Mouse (Mus musculus): ENCODE data around the gene Magi2. TPM values are rescaled to one million over a fixed set of nuclear protein-coding genes. Genes with fewer than 3 reads are reported as not detected.
"Not testable (repeated sequence)": the region's sequence is repeated elsewhere in the genome, so short reads cannot be mapped to it uniquely, and the experiment has no call there.

Magi2 gene
- polyA plus RNA-seq, 3 experiments from 2014 or later: 0.15 to 0.30 (median 0.26) TPM

DNA sequence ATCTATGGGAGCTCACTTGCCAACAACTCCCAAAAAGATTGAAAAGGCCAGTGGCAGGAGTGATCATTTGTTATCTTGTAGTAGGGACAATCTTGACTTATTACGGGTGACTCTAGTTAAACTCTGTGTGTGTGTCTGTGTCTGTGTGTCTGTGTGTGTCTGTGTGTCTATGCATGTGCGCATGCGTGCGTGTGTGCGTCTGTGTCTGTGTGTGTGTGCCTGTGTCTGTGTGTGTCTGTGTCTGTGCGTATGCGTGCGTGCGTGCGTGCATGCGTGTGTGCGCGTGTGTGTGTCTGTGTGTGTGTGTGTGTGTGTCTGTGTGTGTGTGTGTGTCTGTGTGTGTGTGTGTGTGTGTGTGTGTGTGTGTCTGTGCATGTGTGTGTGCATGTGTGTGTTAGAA lies 1295.2 kb downstream of the Magi2 start:
- no peak for ATAC-seq

DNA sequence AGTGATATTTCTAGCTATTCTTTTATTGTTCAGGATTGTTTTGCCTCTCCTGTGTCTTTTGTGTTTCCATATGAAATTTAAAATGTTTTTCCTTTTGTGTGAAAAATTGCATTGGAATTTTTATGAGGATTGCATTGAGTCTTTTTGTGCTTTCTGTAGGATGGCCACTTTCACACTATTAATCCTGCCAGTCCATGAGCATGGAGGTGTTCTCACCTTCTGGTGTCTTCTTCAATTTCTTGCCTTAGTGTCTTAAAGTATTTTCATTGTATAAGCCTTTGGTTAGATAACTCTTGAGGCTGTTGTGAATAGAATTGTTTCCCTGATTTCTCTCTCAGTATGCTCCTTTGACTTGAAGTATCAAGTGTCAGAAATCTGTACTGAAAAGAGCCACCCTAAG lies 1296.9 kb downstream of the Magi2 start:
- ATAC-seq: no peak

DNA sequence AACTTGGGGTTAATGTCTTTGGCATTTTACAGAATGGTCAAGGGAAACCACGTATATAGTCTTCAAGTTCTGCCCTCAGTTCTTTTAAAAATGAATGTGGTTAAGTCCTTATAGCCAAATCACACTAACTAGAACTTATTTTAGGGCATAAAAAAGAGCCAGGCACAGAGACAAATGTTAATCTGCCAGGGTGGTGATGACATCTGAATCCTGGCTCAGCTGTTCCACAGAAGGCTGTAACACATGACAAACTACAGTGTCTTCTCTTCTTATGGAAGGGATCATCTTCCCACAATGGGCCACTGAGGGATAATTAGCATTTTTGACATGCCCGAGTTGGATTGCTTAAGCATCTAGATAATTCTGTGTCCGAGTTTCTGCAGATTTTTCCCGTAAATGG lies 1299.8 kb downstream of the Magi2 start:
- ATAC-seq: not testable (repeated sequence)

DNA sequence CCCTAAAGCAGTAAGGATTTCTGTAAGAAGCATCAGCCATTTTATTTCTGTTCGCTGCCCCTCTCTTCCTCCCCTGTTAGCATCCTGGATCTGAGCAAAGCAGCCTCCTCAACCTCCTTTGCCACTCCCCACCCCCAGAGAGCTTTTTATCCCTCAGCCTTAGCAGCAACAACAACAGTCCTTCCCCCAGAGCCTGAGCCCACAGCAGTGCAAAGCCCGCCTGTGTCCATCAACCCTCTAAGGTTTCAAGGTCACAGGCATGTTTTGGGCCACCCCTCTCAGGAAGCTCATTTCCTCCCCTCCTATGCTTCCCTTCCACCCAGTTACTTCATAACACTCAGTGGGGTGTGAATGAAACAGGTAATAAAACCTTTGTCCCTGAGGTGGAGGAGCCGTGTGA lies 1309.7 kb downstream of the Magi2 start:
- ATAC-seq: no peak

DNA sequence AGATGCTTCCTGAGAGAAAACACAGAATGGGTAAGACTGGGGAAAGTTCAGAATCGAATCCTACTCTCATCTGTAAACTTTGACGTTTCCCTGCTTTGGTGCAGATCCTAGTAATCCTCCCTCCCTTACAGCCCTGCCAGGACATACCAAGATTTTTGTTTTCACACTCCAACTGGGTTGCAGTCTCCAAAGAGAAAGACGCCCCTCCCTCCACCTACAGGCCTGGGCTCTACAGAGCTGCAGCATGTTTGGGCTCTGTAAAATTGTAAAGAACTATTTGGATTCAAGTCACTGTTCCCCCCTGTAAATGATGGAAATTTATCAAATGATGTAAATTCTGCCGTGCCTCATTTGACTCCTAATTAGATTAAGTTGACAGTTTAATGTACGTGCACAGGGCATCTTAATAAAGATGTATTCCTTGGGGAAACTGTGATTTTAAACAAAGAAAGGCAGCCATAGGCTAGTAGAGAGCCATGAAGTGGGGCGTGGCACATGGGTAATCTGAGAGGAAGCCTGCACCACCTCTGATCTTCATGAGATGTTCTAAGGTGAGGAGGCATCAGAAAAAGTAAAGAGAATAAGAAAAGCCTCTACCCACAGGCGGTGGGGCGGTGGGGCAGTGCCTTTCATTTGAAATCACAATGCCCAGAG lies 1310.7 kb downstream of the Magi2 start:
- ATAC-seq: no peak

DNA sequence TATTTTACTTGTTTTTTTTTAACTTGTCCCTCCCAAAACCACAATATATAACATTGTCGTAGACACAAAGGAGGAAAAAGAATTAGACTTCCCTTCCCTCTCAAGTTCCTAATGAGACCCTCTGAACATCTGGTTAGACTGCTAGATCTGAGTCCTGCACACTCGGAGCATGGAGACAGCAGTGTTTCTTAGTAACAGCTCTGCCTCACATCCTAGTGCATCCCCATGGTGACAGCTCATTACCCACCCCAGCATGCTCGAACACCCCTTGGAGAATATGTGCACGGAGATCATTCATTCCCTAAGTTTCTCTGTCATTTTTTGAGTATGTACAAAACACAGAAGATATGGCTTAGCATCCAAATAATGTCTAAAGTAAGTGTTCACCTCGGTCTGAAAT lies 1317.5 kb downstream of the Magi2 start:
- no peak for ATAC-seq

DNA sequence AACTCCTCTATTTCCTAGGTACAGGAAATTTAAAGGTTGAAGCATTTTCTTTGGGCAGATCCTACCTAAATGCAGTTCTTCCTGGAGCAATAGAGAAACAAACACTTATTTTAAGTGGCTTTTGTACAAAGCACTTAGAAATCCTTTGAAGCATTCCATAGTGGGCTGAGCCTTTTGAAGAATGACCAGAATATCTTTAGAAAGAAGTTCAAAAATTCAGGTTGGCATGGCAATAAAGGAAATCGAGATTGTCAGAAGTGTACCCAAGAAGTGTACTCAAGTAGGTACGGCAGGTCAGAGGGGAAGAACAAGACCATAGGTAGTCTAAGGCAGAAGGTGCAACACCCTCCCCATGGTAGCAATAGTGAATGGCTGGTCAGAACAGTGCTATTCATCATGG lies 1332.5 kb downstream of the Magi2 start:
- ATAC-seq: no peak

DNA sequence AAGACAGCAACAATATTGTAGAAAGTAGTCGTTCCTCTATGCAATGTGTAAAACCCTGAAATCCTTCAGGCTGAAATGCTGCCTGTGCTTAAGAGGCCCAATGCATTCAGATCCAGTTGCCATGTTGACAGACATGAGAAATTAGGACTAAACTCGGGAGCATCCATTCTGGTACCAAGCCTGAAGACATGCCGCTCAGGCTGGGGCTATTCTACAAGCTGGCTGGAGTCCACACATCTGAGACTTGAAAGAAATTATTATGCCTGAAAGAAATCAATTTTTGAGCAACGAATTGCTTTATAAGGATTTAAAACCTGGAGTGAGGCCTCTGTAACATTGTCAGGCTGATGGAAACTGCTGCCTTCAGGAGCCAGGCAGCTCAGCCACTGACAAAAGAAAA lies 1333.0 kb downstream of the Magi2 start:
- no peak for ATAC-seq

DNA sequence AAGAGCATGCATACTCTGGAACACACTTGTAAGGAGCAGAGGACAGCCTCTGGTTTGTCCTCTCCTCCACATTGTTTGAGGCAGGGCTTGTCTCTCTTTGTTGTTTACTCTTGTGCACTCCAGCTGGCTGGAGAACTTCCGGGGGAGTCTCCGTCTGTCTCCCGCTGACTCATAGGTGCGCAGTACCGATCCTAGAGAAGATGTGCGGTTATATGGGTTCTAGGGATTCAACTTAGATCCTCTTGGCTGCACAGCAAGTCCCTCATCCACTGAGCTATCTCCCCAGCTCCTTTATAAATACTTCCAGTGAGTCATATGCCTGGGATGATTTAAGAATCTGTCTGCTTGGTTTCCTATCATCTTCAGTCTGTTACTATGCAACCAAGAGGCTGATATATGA lies 1341.6 kb downstream of the Magi2 start:
- ATAC-seq: no peak

DNA sequence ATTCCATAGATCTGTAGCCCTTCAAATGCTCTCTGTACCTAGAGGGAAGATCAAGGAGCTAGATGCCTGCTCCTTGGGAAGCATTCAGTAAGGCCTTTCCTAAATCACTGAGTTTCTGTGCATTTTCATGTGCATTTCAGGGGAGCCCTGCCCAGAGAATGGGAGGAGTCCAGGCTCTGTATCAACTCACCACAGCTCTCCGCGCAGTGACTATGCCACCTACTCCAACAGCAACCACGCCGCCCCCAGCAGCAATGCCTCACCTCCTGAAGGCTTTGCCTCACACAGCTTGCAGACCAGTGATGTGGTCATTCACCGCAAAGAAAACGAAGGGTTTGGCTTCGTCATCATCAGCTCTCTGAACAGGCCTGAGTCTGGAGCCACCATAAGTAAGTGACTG lies 1342.1 kb downstream of the Magi2 start:
- no peak for ATAC-seq

DNA sequence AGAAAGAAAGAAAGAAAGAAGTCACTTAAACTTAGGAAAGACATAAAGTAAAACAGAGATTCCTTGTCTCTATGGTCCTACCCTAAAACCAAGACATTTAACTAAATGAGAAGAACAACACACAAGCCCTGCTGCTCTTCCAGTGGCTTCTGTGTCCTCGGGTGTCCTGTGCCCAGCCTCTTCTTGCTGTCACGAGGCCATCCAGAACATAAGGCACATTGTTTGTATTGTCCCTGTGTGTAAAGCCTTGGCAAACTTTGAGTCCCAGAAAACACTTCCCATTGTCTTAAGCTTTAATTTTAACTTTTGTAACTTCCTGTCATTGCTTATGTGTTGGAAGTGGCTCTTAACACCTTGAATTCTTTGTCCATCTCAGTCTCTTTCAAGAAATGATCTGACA lies 1348.0 kb downstream of the Magi2 start:
- no peak for ATAC-seq

DNA sequence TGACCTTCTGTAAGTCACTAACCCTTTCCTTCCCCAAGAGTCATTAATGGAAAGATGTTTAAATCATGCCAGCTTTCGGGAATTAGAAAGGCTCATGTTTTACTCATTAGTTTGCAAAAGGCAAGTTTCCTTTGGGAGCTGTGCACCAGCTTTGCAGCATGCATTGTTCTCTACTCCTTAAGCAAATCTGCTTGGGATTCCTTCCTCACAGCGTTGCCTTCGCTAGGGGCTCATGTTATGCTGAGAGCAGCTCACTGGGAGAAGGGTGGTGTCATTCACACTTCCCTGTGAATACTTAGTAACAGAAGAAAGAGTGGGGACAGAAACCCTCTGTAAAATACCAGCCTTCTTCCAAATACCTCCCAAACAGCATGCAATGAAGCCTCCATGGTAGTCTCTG lies 1349.0 kb downstream of the Magi2 start:
- no peak for ATAC-seq

DNA sequence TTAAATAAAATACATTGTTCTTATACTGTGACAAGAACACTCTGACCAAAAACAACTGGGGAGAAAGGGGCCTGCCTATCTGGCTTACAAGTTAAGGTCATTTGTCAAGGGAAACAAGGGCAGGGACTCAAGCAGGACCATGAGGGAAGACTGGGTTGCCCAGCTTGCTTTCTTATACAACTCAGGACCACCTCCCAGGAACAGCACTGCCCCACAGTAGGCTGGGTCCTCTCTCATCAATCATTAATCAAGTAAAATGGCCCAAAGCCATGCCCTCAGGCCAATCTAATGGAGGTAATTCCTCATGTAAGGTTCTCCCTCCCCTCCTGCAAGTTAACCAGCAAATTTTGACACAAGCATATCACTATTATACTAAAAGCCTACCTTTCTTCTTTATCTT lies 1349.4 kb downstream of the Magi2 start:
- ATAC-seq: no peak

DNA sequence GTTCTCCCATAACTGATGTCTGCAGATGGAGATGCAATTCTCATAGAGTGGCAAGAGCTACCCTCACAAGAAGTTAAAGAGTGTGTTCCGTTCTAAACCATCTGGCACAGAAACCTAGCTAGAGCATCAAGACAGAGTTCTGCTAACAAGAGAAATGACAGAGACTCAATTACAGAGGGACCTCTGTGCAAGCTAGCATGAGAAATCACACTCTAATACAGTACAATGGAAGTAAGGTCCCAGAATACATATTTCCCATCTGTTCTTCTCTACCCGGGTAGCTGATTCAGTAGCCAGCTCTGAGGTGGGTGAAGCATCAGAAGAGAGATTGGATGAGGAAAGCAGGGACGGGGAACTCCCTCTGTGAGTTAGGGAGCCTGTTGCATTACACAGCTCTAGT lies 1351.8 kb downstream of the Magi2 start:
- ATAC-seq: no peak

DNA sequence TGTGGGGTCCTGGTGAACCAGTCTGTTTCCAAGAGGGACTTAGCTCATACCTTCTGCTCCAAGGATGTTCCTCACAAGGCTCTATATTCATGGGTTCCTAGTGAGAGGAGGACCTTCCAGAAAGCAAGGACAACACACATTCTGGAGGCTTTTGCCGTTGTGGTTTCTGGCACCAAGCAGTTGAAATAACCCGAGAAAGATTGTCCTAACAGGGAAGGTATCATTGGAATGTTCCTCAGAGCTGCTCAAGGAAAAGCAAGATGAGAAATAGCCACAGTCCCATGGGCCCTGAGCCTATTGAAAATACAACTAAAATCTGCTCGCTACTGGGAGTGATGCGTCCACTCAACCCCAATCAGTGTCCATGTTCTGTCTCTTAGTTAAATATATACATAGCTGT lies 1353.8 kb downstream of the Magi2 start:
- ATAC-seq: no peak

DNA sequence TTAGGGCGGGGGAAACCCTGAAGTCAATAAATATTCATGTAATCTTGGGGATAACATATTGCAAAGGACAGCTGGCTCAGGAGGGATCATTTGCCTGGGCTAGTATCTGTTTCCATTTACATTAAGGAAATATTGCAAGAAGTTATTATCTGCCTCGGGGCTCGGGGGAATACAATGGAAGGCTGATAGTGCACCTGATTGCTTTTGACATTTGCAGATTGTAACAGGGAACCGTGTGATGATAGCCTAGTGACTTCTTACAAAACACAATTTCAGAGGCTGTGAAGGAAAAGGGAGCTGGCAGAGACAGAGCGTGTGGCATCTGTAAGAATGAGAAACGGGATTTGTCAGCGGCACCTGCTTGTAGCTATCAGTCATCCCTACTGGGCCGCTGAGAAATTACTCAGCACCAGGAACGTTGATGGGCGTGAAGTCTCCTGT lies 1356.2 kb downstream of the Magi2 start:
- ATAC-seq: no peak

DNA sequence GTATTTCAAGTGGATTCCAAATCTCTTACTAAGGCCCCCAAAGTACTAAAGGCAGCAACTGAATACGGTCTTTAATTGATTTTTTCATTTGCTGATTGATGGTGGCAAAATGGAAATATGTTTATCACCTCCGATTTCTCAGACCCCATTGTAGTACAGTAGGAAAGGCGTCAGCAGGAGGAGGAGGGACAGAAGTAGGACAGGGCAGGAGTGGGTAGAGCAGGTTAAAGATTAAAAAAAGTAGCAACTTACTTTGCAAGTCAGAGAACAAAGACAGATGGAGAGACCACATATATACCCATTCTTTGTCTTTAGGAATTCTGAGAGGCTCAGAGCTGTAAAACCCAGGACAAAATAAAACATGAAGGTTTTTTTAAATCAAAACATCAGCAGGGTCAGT lies 1356.8 kb downstream of the Magi2 start:
- ATAC-seq: no peak

DNA sequence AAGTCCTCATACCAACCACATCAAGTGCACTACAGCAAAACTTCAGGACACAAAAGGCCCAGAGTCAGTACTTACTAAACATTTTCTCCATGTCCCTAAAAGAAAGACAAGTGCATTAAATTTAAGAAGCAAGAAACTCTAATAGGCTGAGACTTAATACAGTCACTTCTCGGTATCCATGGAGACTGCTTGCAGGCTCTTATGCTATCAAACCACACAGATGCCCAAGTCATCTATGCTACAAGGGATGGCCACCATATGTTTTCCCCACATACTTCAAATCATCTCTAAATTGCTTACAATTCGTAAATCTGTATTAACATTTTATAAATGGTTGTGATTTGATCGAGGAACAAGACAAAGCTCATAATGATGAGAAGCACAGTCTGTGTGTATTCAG lies 1357.9 kb downstream of the Magi2 start:
- no peak for ATAC-seq

DNA sequence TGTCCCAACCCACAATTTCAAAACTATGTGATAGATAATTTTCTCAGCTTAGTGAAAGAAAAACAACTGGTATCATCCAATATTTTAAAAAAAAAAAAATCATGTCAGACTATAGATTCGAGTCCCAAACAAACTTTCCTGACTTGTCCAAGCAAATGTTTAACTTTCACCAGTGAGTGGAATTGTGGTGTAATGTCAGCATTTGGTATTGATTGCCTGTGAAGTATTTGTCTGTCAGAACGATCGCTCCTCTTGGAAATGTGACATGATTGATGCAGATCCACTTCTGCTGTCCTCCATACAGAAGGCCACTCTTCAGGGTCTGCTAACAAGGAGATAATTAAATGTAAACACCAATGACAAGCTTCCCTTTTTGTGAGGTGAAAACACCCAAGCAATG lies 1362.9 kb downstream of the Magi2 start:
- ATAC-seq: no peak

DNA sequence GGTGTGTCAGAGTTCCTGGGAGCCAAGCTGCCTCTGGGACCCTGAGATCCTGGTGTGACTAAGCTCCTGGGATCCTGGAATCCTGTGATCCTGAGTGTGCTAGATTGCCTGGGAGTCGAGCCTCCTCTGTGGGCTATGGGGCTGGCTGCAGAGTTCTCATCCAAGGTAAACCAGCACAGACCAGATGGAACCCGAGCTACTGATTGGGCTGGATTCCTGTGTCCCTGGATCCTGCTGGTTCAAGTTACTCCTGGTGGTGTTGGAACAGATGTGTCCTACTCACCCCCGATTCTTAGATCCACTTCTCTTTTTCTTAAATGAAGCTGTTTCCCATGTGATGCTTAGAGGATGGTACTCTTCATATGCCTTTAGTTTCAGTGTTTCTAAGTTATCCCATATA lies 1371.4 kb downstream of the Magi2 start:
- ATAC-seq: no peak

DNA sequence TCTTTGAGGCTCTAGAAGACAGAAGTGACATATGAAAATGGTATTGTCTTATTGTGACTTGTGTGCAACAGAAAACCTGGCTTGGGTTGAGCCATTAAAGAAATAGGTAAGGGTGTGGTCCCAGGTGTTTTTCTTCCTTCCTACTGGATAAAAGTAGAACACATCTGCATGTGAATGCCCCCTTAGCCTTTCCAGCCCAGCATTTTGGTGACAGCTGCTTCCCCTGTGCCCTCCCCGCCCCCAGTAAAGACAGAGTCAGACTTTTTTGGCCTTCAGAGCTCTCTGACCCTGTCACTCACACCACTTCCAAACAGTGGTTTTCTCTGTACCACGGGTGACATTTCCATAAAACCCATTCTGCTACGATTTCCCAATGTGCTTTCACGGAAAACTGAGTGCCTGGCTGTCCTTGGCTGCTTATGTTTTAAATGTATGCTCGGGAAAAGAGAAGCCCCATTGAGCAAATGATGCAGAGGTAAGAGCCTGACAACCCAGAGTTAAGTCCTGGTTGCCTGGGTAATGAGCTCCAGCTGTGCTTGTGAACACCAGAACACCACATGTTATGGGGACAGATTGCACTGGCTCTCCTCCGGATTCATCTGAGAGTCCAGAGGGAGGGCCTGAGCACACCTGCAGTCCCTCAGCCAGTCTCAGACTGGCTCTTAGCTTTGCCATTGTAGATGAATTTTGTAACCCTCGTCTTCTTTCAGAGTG lies 1377.1 kb downstream of the Magi2 start:
- no peak for ATAC-seq

DNA sequence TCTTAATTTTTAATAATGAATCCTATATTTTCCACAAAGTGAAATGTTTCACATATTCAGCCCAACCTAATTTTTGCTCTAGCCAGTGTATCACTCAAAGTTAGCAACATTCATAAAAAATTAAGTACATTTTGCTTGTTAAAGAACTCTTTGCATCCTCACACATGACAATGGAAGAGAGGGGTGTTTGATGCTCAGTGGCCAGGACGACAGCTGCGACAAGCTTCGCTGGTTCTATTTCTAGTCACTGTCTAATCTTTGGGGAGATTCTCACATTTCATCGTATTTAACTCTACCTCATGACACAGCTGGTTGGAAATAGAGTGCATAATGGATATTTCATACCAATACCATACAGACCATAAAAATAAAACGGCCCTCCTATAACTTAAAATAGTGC lies 1379.7 kb downstream of the Magi2 start:
- ATAC-seq: no peak

DNA sequence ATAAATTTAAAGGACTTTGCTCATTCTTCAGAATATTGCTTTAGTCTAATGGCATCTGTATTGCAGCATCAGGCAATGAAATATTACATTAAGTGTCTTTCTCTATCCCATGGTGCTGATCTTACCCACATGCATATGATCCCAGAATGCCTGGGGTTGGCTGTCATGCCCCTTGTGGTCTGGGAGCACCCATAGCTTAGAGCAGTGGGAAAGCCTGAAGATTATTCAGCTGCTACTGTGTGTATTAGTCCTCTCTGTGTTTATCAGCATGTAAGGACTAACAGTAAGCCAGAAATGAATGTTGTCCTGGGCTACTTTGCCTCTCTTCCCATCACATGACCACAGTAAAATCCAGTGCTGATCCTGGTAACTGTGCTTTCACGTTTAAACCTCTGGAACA lies 1380.7 kb downstream of the Magi2 start:
- no peak for ATAC-seq

DNA sequence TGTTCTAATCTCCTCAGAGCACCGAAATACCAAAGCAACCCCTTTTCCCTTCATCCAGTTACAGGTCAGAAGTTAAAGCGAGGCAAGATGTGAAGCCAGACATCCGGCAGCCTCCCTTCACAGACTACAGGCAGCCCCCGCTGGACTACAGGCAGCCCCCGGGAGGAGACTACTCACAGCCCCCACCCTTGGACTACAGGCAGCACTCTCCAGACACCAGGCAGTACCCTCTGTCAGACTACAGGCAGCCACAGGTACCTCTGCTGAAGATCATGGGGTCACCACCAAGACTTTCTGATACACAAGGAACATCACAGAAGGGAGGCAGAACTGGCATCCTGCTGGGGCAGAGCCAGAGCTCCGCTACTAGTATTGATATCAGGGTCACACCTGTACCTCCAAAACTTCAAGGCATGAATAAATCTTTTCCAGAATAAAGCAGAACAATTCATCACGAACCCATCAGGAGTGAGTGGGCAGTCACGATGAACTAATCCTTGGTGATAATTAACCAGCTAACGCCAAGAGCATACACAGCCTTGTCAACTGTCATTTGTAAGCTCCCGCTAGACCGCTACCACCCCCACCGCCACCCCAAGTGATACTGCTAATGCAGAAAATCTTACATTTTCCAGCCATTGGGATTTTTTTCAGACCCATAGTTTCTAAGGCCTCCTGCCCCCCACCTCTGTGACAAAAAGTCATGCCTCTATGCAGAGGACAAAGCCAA lies 1382.5 kb downstream of the Magi2 start:
- no peak for ATAC-seq

All from inflammation-experienced regulatory T-cells, adult 6 months (primary cell).